Mouse (Mus musculus): ENCODE measurements around the gene Etv2.

Etv2 gene

GRCm38 (mm10) chr7:30635752-30636151, at the start of gene Etv2:
Gene Etv2 (minus strand): TSS chr7:30635852.
- no peak for DNase-seq

DNA sequence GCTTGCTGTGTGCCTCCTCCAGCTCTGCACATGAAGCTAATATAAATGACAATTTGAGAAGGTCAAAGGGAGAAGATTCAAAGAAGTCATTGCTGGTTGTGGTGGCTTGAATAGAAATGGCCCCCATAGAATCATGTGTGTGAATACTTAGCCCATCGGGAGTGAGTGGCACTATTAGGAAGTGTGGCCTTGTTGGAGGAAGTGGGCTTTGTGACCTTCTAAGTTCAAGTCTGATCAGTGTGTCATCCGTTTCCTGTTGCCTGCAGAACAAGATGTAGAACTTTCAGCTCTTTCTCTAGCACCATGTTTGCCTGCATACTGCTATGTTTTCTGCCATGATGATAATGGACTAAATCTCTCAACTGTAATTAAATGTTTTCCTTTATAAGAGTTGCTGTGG, 47.8 kb upstream of the Etv2 start:
- DNase-seq: no peak

DNA sequence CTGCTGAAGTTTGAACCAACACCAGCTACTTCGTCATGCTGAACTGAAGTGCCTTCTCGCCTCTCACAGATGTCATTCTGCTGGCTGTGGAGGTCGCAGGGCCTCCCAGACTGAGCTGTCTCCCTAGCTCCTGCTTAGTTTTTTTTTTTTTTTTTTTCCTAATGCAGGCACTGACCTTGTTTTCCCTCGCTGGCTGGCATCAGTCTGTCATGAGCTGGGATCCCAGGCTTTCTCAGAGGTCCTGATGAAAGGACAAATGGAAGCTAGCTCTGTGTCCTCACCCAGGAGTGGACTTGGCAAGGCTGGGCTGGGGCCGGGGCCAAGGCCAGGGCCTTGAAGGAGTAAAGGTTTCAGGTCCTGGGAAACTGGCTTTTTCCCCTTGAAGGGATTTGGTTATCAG, 46.2 kb upstream of the Etv2 start:
- DNase-seq: no peak

DNA sequence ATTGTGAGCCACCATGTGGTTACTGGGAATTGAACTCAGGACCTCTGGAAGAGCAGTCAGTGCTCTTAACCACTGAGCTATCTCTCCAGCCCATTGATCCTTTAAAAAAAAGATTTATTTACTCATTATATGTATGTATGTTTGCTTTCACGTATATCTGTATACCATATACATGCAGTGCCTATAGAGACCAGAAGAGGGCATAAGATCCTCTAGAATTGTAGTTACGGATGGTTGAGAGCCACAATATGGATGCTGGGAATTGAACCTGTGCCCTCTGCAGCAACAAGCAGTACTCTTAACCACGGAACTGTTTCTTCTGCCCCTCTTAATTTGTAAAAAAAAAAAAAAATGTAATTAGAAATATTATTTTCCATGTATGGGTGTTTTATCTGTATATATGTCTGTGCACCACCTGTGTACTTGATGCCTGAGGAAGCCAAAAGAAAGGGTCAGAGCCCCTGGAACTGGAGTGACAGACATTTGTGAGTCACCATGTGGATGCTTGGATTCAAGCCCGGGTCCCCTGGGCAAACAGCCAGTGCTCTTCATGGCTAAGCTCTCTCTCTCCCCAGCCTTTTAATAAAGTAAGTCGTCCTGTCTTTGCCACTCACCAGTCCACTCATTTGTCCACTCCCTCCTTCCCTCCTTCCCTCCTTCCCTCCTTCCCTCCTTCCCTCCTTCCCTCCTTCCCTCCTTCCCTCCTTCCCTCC, 42.8 kb upstream of the Etv2 start:
- no peak for DNase-seq

- no peak for DNase-seq
Measured at GRCm38 (mm10) chr7:30671480-30671879, 35.8 kb upstream of the Etv2 start, which contains the start of gene Pmis2. Gene Pmis2 (minus strand): TSS chr7:30671605.

GRCm38 (mm10) chr7:30669229-30669628, 33.6 kb upstream of the Etv2 start:
- no peak for DNase-seq

GRCm38 (mm10) chr7:30665321-30665720, 29.7 kb upstream of the Etv2 start:
- peak; percentile 10 for DNase-seq

DNA sequence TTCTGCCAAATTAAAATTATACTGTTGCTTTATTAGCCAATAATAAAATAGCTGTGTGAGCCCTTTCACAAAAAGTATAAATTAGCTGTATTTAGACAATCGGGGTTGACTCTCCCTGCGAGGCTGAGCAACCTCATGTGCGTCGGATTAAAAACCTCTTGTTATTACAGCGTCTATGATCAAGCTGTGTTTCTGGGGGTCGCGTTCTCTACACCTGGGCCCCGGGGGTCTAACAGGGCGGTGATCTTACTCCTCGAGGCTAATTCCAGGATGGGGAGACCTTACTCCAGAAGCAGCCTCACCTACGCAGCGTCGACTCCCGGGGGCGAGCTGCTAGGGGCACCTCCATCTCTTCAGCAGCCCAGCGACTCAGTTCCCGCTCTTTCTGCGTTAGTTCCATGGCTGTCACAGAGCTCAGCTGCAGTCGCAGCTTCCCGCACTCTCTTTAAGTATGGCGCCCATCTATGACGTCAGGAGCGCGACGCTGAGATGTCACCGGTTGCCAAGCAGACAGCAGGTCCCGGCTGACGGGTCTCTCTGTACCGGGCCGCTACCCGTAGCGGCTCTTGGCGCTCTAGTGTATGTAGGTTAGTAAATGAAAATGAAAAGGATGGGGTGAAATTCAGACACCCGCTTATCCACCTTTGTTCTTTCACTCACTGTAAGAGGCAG, 29.0 kb upstream of the Etv2 start, which contains the start of gene Haus5:
Gene Haus5, minus strand, starts transcription at position 466 of the 672 bp plus-strand sequence.
- peak; percentile 92 for DNase-seq

GRCm38 (mm10) chr7:30649591-30650540, 14.2 kb upstream of the Etv2 start, which contains the start of gene Rbm42:
Gene Rbm42 (minus strand): TSS chr7:30650317.
- DNase-seq: peak; percentile 97

GRCm38 (mm10) chr7:30639083-30639482, 3.4 kb upstream of the Etv2 start:
- DNase-seq: no peak

DNA sequence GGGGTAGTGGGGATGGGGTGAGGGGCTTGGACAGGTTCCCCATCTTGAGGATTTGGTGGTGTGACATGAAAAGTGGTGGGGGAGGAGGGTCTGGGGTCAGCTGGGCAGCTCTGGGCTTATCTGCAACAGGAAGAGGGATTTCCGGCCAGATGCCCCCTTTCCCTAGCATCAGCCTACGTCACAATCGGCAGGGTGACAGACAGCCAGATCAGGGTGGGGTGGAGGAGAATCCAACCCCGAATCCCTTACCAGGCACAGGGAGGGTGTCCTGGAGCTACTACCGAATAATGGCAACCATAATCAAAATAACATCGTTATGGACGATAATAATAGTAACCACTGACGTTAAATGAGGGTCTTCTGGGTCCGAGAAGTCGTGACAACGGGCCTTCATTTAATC, 743 bp upstream of the Etv2 start:
- DNase-seq: no peak

- peak; percentile 36 for DNase-seq
Measured at GRCm38 (mm10) chr7:30634621-30635020, 1.0 kb downstream of the Etv2 start.

GRCm38 (mm10) chr7:30633762-30634412, 1.8 kb downstream of the Etv2 start:
- no peak for DNase-seq

DNA sequence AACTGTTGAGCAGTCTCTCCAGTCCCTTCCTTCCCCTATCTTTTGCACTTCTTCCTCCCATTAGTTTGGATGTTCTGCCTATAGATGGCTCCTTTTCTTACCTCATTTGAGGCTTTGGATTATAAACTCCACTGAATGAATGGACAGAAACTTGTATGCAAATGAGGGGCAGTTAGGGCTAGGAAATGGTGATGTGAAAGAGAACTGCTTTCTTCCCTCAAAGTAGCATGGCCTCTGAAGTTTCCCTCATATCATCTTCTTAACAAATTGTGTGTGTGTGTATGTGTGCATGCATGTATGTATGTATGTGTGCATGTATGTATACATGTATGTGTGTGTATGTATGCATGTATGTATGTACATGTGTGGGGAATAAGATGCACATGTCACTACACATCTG, 6.6 kb downstream of the Etv2 start:
- no peak for DNase-seq

GRCm38 (mm10) chr7:30626647-30627046, 9.0 kb downstream of the Etv2 start:
- DNase-seq: no peak

GRCm38 (mm10) chr7:30625530-30626384, 9.9 kb downstream of the Etv2 start, which contains the start of gene Cox6b1:
Gene Cox6b1 (minus strand): TSS chr7:30626151.
- peak; percentile 85 for DNase-seq

DNA sequence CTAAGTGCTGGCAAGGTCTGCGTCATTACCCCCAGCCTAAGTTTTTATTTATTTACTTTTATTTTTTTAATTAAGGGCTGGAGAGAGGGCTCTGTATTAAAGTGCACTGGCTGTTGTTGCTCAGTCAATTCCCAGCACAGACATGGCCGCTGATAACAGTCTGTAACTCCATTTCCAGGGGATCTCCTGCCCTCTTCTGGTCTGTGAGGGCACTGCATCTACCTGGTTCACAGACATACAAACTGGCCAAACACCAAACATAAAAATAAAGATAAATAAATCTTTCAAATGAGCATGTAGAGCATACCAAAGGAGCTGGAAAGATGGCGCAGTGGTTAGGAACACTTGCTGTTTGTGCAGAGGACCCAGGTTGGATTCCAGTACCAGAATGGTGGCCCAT, 16.4 kb downstream of the Etv2 start:
- DNase-seq: peak; percentile 28

DNA sequence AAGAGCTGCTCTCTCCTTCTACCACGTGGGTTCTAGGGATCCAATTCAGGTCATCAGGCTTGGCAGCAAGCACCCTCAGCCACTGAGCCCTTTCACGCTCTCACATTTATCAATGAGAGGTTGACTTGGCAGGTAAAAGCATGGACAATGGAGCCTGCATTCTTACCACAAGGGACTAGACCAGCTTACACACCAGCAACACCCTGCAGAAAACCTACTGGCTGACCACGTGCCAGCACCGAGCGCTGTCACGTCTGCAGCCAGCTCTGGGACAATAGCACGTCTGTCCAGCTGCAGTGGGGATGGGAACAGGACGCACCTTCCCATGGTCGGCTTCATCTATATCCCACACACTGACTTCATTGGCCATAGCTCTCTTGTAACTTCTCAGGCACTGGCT, 17.0 kb downstream of the Etv2 start:
- DNase-seq: no peak

- DNase-seq: no peak
Measured at GRCm38 (mm10) chr7:30615049-30615760, 20.4 kb downstream of the Etv2 start.

- no peak for DNase-seq
Measured at GRCm38 (mm10) chr7:30614454-30614853, 21.2 kb downstream of the Etv2 start.
